Mouse (Mus musculus) lung, postnatal 0 days (tissue): ENCODE measurements around the gene Tspan8.

Experiments
- CTCF ChIP-seq: IDR thresholded peaks from 2 replicates; pipeline ENCODE4 v1.5.1; 2016; ENCODE audit warnings: antibody characterized with exemption, mild to moderate bottlenecking
- EP300 ChIP-seq: IDR thresholded peaks from 2 replicates; pipeline ENCODE4 v1.6.1; 2016; ENCODE audit warnings: antibody characterized with exemption, mild to moderate bottlenecking, control low read depth

GRCm38 (mm10) chr10:115896764-115897163, 80.1 kb downstream of the Tspan8 start:
- TF ChIP-seq CTCF (no peak), EP300 (no peak)
